Mouse (Mus musculus) heart, postnatal 10 days (tissue): ENCODE measurements around the gene Zfp143. TPM values are rescaled to one million over a fixed set of nuclear protein-coding genes. Genes with fewer than 3 reads are reported as not detected.
"Not testable (repeated sequence)": the region's sequence is repeated elsewhere in the genome, so short reads cannot be mapped to it uniquely, and the experiment has no call there.

ENCODE experiments used
- DNase-seq, 2 experiments: peaks; one replicate each; pipeline ENCODE4 v3.0.0; 2021
- intact Hi-C: fragments of 180-260 bp; cut with DNase I; formaldehyde crosslinking; loops from one replicate; pipeline ENCODE4 v1.15.1; 2025
- total RNA-seq, 2 experiments: library from RNA; stranded (reverse); gene quantifications; 2 replicates each; pipeline ENCODE4 v1.2.3; 2021

The Zfp143 gene
- total RNA-seq, 2 experiments from 2014 or later, result 11.0 to 12.3 TPM

DNA sequence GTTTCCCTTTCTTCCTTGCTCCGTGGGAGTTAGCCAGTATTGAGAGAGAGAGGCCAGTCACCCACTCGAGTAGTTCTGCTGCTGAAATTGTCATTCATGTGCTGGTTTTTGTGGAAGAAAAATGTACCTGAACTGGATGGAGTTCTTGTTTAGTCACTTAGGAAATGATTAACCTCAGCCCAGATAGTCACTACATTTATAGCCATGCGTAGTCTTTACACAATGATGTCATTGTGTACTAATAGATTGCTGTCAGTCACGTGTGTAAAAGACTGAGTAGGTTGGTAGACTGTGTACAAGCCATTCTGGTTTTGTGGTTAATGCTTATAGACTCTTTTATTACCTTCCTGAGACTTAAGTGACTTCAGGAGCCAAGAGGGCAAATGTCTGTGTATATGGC, 26.9 kb downstream of the Zfp143 start:
- intact Hi-C loops, result loop anchor here (5.0 to 10.0 kb wide), 2 partner anchors 49 to 383 kb away; partner anchors contain the start of genes Akip1 and St5
- DNase-seq, result no peak

GRCm38 (mm10) chr7:110091670-110092069, 30.7 kb downstream of the Zfp143 start:
- intact Hi-C loops, result no loop called here
- DNase-seq, result no peak

GRCm38 (mm10) chr7:110096332-110096731, 35.3 kb downstream of the Zfp143 start:
- intact Hi-C loops, result loop anchor here (5.0 kb wide), 1 partner anchor 66 kb away; no protein-coding TSS in a partner anchor
- no peak for DNase-seq

DNA sequence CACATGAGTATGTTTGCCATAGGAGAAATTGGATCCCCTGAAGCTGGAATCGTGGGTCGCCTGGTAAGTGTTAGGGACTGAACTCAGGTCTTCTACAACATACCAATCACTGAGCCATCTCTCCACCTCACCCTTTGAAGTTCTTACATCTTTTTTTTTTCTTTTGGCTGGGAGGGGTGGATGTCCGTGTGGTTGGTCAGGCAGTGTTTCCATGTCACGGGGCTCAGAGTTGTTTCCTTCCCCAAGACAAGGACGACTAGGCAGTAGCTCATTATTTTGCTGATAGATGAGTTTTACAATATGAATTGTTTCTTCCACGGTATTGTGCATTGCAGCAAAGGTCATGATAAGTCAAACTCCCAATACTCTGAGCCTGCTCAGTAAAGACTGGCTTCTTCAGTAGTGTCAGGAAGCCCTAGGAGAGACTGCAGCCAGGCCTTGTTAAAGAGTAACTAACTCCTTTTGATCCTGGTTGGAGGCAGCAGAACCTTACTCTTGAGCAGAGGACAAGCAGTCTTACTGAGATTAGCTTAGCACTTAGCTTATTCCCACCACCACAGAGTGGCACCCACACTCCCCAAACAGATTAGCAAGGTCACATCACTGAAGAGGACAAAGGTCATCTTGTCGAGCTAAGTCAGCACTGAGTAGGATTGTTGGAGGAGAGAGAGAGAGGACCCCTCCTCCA, 36.2 kb downstream of the Zfp143 start:
- intact Hi-C loops, result loop anchor here (5.0 kb wide), 1 partner anchor 65 kb away; no protein-coding TSS in a partner anchor
- no peak for DNase-seq

GRCm38 (mm10) chr7:110100854-110101253, 39.8 kb downstream of the Zfp143 start:
- intact Hi-C loops, result no loop called here
- DNase-seq, result no peak

GRCm38 (mm10) chr7:110101266-110101665, 40.2 kb downstream of the Zfp143 start:
- intact Hi-C loops, result no loop called here
- DNase-seq, result no peak

DNA sequence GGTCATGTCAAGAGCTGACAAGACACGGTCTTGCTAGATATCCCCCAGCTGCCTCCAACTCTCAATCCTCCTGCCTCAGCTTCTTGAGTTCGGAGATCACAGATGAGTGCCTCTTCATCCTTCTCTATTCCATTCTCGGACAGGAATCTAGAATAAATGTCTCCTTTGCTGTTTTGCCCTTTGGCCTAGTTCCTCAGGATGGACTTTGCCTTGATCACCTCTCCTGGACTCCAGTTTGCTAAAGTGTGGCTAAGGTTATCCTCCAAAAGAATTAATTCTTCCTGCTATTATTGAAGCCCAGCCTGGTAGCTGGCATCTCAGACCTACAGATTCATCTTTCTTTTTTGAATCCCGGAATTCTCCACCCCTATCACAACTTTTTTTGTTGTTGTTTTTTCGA, 44.0 kb downstream of the Zfp143 start:
- no peak for DNase-seq
- intact Hi-C loops, result no loop called here

- no peak for DNase-seq
- intact Hi-C loops, result no loop called here
These were observed 45.6 kb downstream of the Zfp143 start for GRCm38 (mm10) chr7:110106633-110107032.

DNA sequence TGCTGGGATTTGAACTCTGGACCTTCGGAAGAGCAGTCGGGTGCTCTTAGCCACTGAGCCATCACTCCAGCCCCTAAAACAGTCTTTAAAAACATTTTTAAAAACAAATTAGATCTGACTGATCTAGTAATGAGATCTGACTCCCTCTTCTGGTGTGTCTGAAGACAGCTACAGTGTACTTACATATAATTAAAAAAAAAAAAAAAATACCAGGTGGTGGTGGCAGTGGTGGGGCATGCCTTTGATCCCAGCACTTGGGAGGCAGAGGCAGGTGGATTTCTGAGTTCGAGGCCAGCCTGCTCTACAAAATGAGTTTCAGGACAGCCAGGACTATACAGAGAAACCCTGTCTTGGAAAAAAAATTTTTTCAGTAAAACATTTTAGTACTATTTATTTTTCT, 47.5 kb downstream of the Zfp143 start:
- intact Hi-C loops, DNase-seq: not testable (repeated sequence)

DNA sequence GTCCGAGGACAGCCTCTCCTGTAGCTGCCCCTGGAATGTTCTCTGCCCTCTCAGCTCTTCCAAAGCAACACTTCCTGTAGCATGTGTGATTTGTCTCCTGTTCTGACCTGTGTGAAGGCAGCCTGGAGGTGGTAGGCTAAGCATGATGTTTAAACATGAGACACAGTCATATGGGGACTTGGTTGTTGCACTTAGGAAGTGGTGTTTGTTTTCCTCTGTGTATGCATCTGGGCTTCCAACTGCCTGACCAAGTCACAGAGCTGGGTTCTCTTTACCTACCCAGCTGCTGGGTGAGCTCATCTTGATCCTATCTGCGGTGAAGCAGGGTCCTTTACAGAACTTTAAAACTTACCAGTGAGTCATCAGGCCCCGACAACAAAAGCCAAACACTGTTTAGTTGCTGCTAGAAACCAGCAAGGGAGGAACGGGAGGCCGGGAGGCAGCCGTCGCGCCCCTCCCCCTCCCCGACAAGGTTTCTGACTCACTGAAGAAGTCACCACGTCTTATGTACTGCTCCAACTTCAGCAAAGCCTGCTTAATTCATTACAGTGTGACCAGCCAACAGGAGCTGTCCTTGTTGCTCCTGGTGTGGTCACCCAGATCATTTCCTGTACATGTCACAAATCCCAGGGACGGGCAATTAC, 48.1 kb downstream of the Zfp143 start:
- intact Hi-C loops, result no loop called here
- peak; percentile 83 to 85 for DNase-seq

DNA sequence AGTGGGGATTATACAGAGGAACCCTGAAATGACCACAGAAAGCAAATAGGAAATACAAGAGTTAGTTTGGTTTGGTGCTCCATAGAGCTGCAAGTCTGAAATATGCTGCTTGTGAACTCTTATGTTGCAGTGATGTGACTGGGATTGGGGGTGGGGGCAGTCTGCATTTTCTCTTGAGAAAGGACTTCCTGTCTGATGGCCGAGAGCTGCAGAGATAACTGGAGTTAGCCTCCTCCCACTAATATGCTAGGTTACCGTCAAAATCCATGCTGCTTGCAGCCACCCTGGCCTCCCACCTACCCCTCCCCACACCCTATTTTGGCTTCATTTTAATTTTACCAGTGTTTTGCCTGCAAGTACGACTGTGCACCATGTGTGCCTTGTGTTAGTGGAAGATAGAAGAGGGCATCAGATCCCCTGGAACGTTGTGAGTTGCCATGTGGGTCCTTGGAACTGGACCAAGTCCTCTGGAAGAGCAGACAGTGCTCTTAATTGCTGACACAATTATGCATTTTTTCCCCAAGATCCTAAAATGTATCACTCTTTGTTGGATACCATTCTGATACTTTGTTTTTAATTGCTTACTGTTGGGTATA, 49.1 kb downstream of the Zfp143 start:
- intact Hi-C loops, result no loop called here
- DNase-seq, result peak in 1 of 2 experiments; percentile 40

GRCm38 (mm10) chr7:110114699-110115098, 53.7 kb downstream of the Zfp143 start:
- no peak for DNase-seq
- intact Hi-C loops, result no loop called here

DNA sequence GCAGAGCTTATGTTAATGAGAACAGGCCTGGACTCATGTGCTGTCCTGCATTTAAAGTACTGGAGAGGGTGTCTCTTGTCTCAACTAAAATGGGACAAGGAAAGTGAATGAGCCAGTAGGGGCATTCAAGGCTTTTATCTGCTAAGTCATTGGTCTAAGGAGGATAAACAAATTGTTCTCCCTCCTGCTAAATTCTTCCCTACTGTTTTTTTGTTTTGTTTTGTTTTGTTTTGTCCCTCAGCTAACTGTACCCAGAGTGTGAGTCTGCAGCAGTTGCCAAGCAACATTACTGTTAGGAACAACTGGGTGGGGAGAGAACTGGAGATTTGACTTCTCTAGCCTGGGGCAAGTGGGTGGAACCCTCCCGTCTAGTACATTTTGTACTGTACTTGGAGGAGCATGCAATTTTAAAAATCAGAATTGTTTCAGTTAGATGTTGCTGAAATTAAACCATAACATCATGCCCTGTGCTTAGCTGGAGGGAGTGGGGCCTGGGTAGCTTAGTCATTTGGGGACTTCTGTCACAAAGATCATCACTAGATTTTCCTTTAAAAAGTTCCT, 55.8 kb downstream of the Zfp143 start:
- DNase-seq, result peak; percentile 64 to 76
- intact Hi-C loops, result no loop called here

DNA sequence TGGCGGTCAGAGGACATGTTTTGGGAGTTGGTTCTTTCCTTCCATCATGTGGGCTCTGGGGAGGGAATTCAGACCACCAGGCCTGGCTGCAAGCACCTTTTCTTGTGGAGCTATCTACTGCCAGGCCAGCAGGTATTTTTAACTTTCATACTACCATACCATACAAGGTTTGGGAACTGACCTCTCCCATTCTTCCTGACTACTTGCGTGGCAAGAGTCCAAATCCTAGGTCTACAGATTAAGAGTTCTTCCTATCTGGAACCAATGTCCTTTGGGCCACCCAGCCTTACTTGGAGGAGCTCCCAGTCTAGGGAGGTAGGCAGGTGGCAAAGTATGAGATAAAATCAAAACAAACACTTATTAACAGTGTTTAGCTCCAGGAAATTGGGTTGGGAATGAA, 57.4 kb downstream of the Zfp143 start:
- intact Hi-C loops, result no loop called here
- DNase-seq, result peak; percentile 67 to 69

- no peak for DNase-seq
- intact Hi-C loops, result loop anchor here (5.0 kb wide), 1 partner anchor 38 kb away; no protein-coding TSS in a partner anchor
These were observed 59.3 kb downstream of the Zfp143 start for GRCm38 (mm10) chr7:110120157-110120784.

DNA sequence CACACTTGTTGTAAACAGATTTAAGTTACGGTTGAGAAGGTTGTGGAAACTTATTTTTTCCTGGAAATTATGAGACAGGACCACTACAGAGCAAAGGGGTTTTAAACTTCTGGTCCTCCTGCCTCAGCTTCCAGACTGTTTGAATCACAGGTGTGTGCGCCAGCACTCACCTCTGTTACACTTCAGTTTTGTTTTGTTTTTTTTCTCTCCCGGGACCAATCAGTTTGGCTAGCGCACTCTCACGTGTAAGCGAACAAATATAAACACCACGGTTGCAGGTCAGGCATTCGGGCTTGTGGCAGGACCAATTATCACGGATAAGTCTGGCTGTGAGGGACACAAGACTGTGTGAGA, 60.1 kb downstream of the Zfp143 start:
- intact Hi-C loops, result loop anchor here (5.0 kb wide), 1 partner anchor 39 kb away; no protein-coding TSS in a partner anchor
- DNase-seq, result no peak

DNA sequence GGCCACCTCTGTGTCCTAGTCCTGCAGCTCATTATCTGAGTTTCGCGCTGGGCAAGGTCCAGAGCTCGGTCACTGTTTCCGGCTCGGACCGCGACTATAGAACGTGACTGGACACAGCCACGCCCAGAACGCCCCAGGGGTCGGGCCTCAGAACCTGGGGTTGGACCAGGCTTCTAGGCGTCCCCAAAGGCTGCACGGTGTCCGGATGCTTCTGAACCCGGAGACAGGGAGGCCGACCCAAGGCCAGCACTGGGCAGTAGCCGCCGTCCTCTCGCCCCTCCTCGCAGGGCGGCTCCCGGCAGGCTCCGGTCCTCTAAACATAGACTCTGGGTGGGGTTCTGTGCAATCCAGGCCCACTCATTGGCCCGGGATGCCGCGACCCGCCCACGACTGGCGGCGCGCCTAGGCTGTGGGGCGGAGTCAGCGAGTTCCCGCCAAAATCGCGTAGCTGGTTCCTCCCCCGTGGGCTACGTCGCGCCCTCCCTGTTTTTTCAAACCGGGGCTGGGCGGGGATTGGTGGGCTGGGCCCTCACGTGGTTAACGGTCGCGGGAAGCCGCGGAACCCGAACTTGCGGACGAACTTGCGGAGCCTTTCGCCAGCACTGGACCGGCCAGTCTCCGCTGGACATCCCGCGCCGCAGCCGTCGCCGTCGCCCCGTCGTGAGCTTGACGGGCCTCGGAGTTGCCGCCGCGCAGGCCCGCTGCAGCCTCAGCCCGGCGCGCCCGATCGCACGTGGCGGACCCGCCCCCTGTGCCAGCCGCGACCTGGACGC, 60.7 kb downstream of the Zfp143 start, which contains the start of gene Wee1:
Gene Wee1 (plus strand): TSS at position 531 of the 773 bp plus-strand sequence.
- DNase-seq, result peak; percentile 100
- intact Hi-C loops, result loop anchor here (2.0 to 5.0 kb wide), 2 partner anchors 39 to 59 kb away; no protein-coding TSS in a partner anchor

DNA sequence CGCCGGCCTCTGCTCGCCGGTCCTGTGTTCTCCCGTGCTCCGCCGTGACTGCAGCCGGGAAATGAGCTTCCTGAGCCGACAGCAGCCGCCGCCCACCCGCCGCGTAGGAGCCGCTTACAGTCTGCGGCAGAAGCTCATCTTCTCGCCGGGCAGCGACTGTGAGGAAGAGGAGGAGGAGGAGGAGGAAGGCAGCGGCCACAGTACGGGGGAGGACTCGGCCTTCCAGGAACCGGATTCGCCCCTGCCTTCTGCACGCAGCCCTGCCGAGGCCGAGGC, 61.2 kb downstream of the Zfp143 start:
- DNase-seq, result no peak

DNA sequence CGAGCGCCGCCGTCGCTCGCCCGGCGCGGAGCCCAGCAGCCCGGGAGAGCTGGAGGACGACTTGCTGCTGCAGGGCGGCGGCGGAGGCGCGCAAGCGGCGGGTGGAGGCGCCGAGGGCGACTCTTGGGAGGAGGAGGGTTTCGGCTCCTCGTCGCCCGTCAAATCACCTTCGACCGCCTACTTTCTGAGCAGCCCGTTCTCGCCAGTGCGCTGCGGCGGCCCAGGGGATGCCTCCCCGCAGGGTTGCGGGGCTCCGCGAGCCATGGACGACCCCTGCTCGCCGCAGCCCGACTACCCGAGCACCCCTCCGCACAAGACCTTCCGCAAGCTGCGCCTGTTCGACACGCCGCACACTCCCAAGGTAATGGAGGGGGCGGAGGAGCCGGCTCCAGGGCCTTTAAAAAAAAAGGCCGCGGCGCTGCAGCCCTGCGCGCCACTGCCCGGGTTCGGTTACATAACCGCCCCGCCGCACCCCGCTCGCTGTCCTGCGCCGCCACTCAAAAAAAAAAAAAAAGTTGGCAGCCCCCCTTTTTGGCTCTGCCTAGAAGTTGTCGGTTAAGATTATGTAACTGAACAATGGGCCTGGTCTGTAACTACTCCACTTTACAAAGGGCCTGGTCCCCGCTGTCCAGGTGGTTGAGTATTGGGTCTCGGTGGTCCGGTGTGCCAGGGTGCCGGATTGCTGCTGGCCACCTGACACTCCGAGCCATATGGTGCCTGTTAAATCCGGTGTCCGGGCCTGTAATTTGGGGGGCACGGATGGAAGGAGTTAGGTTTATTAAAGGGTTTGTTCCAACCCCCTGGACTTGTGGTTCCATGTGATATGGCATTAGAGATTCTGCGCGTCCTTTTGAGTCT, 61.8 kb downstream of the Zfp143 start:
- DNase-seq, result peak; percentile 80 to 85
- intact Hi-C loops, result loop anchor here (1.0 to 5.0 kb wide), 3 partner anchors 37 to 60 kb away; no protein-coding TSS in a partner anchor

More for the DNA sequence above, 61.2 kb downstream of the Zfp143 start:
- intact Hi-C loops, result loop anchor here (2.0 to 5.0 kb wide), 2 partner anchors 40 to 59 kb away; no protein-coding TSS in a partner anchor
